In the genomic region with DNA sequence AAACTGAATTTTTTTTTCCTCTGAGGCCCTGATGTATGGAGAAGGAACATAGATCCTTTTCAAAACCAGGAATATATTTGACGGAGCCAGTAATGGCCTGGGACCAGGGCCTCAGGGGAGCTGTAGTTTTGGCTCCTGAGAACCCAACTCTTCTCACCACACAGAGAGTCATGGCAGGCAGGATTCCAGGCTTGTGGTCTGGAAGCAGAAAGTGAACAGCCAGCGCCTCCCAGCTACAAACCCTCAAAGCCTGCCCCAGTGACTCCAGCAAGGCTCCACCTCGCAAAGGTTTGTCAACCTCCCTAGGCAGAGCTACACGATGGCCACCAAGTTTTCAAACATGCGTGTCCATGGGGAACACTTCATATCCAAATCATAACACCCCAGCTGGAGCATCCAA, we compare ENCODE assay signal across 23 mouse cellular contexts. TPM values are rescaled to one million over a fixed set of nuclear protein-coding genes. Genes with fewer than 3 reads are reported as not detected.
DNase-seq lines count a peak whose midpoint lies in the region; TF ChIP-seq lines count a peak whose summit lies in the region.
"Had no signal": no experiment of that assay in that cellular context is flagged by ENCODE, and none has a peak within 500 bp of the region (broad histone marks: within the 10 kb centered on the region; RNA-seq: fewer than 3 reads in every experiment).

No protein-coding gene starts in this region.

- H3K4me3 ChIP-seq in gastrocnemius, adult 2 months, result no peak overlapping the region
- H3K4me3 ChIP-seq: embryonic facial prominence, embryonic 15.5 days; forebrain, embryonic 10.5 days; forebrain, embryonic 13.5 days; heart, embryonic 13.5 days had no signal

- intact Hi-C loops in gastrocnemius, adult 2 months (cut with DNase I), result no loop called here

- peak; percentile 38 for DNase-seq in gastrocnemius, adult 2 months
- DNase-seq in gastrocnemius, postnatal 4 days (ENCODE audit: low spot score in 2 of 2), result no peak
- DNase-seq in heart, adult 8-10 months (ENCODE audit: low spot score), result peak; percentile 21
- no peak for DNase-seq in heart, postnatal 4 days
- DNase-seq in 3134 (ENCODE audit: extremely low read depth, insufficient read length, low spot score) (peak; percentile 54), NIH3T3 (ENCODE audit: low read depth) (peak; percentile 65)
- DNase-seq in kidney, postnatal 14 days, result no peak
- DNase-seq in ovary, adult 18-20 months (ENCODE audit: low spot score), result no peak
- DNase-seq: adrenal gland, adult 2 months; adrenal gland, postnatal 14 days; cerebellum, adult 11 months; cerebellum, adult 2 months; cerebellum, postnatal 10 days; cerebellum, postnatal 36 days; embryo, embryonic 11 days; gastrocnemius, postnatal 14 days; kidney, adult 2 months had no signal

- no peak overlapping the region for H3K27ac ChIP-seq in gastrocnemius, adult 2 months
- H3K27ac ChIP-seq: embryonic facial prominence, embryonic 15.5 days; forebrain, embryonic 10.5 days; forebrain, embryonic 13.5 days; heart, embryonic 13.5 days; hindbrain, embryonic 14.5 days; kidney, postnatal 0 days had no signal

- no peak for TF ChIP-seq CTCF in gastrocnemius, adult 2 months (IDR thresholded peaks at IDR 0.05)

RNA-seq across cellular contexts. Expression of gene Rab23, which starts 7.7 kb away (rescaled TPM):
- 1 to 10 TPM; 4.1 to 5.9 TPM for total RNA-seq in gastrocnemius, adult 2 months (2021)
- 10 to 100 TPM; 18.4 to 19.7 TPM for total RNA-seq in gastrocnemius, postnatal 4 days (2021)
- 10 to 100 TPM in 1 of 4 experiments, 1 to 10 TPM in 3; 6.2 to 10.6 (median 6.8) TPM for total RNA-seq in heart, adult 8-10 months (2022)
- 10 to 100 TPM; 19.0 to 19.6 TPM for total RNA-seq in heart, postnatal 4 days (2021)

RNA-seq across cellular contexts. Expression of gene Prim2, which starts 42.4 kb away (rescaled TPM):
- 1 to 10 TPM; 1.2 to 1.3 TPM for total RNA-seq in gastrocnemius, adult 2 months (2021)
- 10 to 100 TPM; 11.9 to 12.3 TPM for total RNA-seq in gastrocnemius, postnatal 4 days (2021)
- total RNA-seq in heart, adult 8-10 months (2022), result 1 to 10 TPM; 1.5 to 2.4 (median 1.8) TPM
- 10 to 100 TPM; 10.1 to 10.6 TPM for total RNA-seq in heart, postnatal 4 days (2021)

RNA-seq across cellular contexts. Expression of gene Bag2, which starts 45.6 kb away (rescaled TPM):
- total RNA-seq in gastrocnemius, adult 2 months (2021), result 10 to 100 TPM; 13.7 to 21.4 TPM
- 10 to 100 TPM; 40.1 to 51.1 TPM for total RNA-seq in gastrocnemius, postnatal 4 days (2021)
- 10 to 100 TPM; 34.4 to 43.4 (median 38.5) TPM for total RNA-seq in heart, adult 8-10 months (2022)
- 10 to 100 TPM; 62.7 to 67.7 TPM for total RNA-seq in heart, postnatal 4 days (2021)

Comparison
In these comparisons a context has a peak if more than half of its experiments do, and no peak if none do; other contexts are left out.
1. DNase-seq: peak in gastrocnemius, adult 2 months (single experiment), heart, adult 8-10 months (single experiment), 3134 (single experiment) and NIH3T3 (single experiment); none in gastrocnemius, postnatal 4 days (0 of 2), heart, postnatal 4 days (single experiment), kidney, postnatal 14 days (single experiment) and ovary, adult 18-20 months (single experiment).